Mouse (Mus musculus) Patski (cell line): ENCODE measurements around the gene Gm45837. TPM values are rescaled to one million over a fixed set of nuclear protein-coding genes. Genes with fewer than 3 reads are reported as not detected.
A peak's percentile ranks its signal among the peaks of the same experiment; 100 is the strongest.

Experiments
- ATAC-seq: fragments of 100-300 bp; one replicate; pipeline ENCODE4 v1.8.0; 2021
- CTCF ChIA-PET: fragments of 350-600 bp; sonication (Branson Sonifier 250); formaldehyde crosslinking; loops from one replicate; lab custom pipeline; 2022; ENCODE audit warnings: inconsistent platforms; lab: Charles Lee
- POLR2A ChIA-PET: fragments of 350-600 bp; sonication (Branson Sonifier 250); formaldehyde crosslinking; loops from one replicate; lab custom pipeline; 2022; ENCODE audit warnings: antibody characterized with exemption, inconsistent platforms; lab: Charles Lee
- DNase-seq: peaks from one replicate; pipeline ENCODE4 v3.0.0-alpha.2; 2011; ENCODE audit warnings: low read depth, low spot score
- H3K27me3 ChIP-seq: fragments of 371-371 bp; one replicate; pipeline ENCODE4 v1.5.1; 2021
- CTCF ChIP-seq: fragments of 100-300 bp; IDR thresholded peaks from one replicate; pipeline ENCODE4 v1.5.1; 2021
- in situ Hi-C: fragments of 300-500 bp; cut with MboI; formaldehyde crosslinking; loops from 3 replicates; pipeline ENCODE4 v1.11.1; 2018; ENCODE audit warnings: low pct_unique_long_range_greater_than_20kb, mixed read lengths
- polyA plus RNA-seq: library from polyadenylated mRNA; unstranded; gene quantifications from one replicate; pipeline ENCODE4 v1.2.3, GENCODE M21; 2021

Gene Gm45837
- polyA plus RNA-seq, 1 experiment from 2014 or later: 0.78 TPM

GRCm38 (mm10) chr7:101472598-101473558, 62.2 kb downstream of the Gm45837 start:
- no peaks in the 10 kb centered on the region for H3K27me3 ChIP-seq
- POLR2A ChIA-PET: no interaction called here
- no peak for DNase-seq
- no peak for ATAC-seq
- no peak for TF ChIP-seq CTCF
- in situ Hi-C loops: no loop called here
- CTCF ChIA-PET: no interaction called here

DNA sequence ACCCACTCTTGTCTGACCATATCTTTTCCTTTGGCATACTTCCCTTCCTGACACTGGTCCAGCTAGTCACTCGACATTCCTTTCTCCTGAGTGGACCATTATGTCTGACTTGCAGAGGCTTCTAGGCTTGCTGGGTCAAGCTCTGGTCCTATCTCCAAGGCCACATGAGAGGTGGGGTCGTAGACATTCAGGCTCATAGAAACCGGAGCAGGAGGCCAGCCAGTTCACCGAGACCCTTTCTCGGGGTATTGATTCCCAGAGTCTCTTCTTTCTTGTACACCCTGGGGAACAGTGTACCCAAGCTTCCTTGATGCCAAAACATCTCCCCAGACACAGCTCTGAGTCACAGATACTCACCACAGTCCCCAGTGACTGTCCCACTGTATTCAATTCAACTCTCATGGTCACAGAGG, 63.7 kb downstream of the Gm45837 start:
- CTCF ChIA-PET: no interaction called here
- in situ Hi-C loops: no loop called here
- POLR2A ChIA-PET: no interaction called here
- DNase-seq (no peak), ATAC-seq (no peak)
- H3K27me3 ChIP-seq: no peaks in the 10 kb centered on the region
- TF ChIP-seq CTCF: no peak

DNA sequence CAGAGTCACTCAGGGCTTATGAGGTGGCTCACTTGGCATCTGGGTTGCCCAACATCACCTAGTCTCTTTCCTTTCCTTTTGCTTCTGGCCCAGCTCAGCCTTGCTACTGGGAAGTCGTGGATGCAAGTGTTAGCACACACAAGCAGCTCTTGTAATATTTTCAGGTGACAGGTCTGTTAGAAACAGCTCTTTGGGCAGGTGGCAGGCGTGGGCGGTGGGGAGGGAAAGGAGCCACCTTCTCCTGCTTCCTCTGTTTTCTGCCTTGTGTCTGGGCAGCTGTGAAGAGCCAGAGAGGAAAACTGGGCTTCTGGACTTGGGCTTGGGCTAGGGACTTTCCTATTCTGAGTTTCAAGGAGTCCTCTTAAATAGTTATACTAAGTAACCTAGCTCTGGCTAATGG, 65.3 kb downstream of the Gm45837 start:
- H3K27me3 ChIP-seq: no peaks in the 10 kb centered on the region
- no peak for TF ChIP-seq CTCF
- ATAC-seq (no peak), DNase-seq (no peak)
- ChIA-PET POLR2A (no interaction called here), CTCF (no interaction called here)
- in situ Hi-C loops: no loop called here

GRCm38 (mm10) chr7:101476493-101476892, 65.8 kb downstream of the Gm45837 start:
- CTCF ChIA-PET: no interaction called here
- H3K27me3 ChIP-seq: no peaks in the 10 kb centered on the region
- no peak for TF ChIP-seq CTCF
- in situ Hi-C loops: no loop called here
- POLR2A ChIA-PET: no interaction called here
- ATAC-seq (no peak), DNase-seq (no peak)

DNA sequence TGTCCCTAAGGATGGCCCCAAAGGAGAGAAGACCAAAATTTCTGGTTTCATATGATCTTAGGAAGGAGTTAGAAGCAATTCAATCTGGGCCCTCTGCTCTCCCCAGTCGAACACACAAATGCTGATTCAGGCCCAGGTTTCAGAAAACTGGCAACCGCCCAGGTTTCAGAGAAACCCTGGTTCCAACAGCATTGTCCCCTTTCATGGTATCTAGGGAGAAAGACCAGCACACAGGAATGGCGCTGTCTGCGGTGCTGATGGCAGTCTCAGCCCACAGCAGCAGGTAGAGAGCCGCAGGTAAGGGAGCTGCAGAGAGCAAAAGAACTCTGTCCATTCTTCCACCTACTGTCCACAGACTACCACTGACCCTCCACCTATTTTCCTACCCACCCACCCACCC, 66.5 kb downstream of the Gm45837 start:
- in situ Hi-C loops: no loop called here
- no peaks in the 10 kb centered on the region for H3K27me3 ChIP-seq
- ChIA-PET CTCF (no interaction called here), POLR2A (no interaction called here)
- DNase-seq: no peak
- ATAC-seq: peak; percentile 32
- no peak for TF ChIP-seq CTCF

DNA sequence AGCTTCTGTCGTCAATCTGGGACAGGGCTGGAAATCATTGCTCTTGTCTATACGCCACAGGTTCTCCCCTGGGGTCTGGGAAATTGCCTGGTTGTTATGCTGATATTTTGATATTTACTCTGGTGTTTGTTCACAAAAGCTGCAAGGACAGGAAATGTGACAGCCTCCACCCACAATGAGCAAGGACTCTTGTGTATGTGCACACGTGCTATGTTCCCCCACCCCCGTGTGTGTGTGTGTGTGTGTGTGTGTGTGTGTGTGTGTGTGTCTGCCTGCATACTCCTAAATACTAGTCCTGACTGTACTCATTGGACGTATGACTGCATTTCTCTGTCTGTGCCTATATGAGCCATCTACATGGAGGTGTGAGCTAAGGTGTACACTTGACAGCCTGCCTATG, 67.4 kb downstream of the Gm45837 start:
- no peak for TF ChIP-seq CTCF
- H3K27me3 ChIP-seq: no peaks in the 10 kb centered on the region
- in situ Hi-C loops: no loop called here
- POLR2A ChIA-PET: no interaction called here
- DNase-seq: no peak
- CTCF ChIA-PET: no interaction called here
- ATAC-seq: no peak

DNA sequence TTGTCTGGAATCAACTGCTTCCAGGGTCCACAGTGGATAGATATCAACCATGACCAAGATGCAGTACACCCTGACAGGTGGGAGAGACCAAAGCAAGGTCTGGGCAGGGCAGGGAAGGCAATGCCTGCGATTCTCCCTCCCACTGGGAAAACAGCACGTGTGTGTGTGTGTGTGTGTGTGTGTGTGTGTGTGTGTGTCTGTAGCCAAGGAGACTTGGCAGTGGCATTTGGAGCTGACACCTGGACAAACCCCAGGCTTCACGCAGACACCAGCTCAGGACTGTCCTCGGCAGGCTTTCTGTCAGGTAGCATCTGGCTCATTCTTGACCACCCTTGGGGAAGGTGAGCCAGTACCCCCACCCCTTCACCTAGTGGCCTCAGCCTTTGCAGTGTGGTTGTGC, 69.2 kb downstream of the Gm45837 start:
- CTCF ChIA-PET: interaction anchor here (1.6 kb wide), 1 partner anchor 23 kb away, joined by 5 read pairs; no protein-coding TSS in a partner anchor
- POLR2A ChIA-PET: no interaction called here
- no peak for TF ChIP-seq CTCF
- no peaks in the 10 kb centered on the region for H3K27me3 ChIP-seq
- DNase-seq (no peak), ATAC-seq (no peak)
- in situ Hi-C loops: no loop called here

DNA sequence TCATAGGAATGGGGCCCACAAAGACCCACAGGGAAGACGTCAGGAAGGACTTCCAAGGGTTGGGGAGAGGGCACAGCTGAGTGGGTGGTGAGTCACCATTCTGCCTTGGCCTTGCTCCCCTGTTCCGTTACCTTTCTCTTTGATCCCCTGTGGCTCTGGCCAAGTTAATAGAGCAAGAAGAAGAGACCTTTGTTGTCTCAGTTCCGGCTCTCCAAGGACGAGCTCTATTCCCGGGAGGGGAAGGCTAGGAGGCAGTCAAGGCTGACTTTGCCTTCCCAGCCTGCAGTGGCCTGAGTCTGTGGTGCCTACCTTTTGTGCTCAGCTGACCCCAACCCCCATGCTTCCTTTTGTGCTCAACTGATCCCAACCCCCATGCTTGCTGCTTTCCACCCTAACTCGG, 70.0 kb downstream of the Gm45837 start:
- no peak for ATAC-seq
- TF ChIP-seq CTCF: no peak

GRCm38 (mm10) chr7:101481872-101482498, 71.3 kb downstream of the Gm45837 start:
- ChIA-PET CTCF (interaction anchor here (1.2 kb wide), 1 partner anchor 19 kb away, joined by 3 read pairs; no protein-coding TSS in a partner anchor), POLR2A (no interaction called here)
- ATAC-seq (no peak), DNase-seq (no peak)
- TF ChIP-seq CTCF: no peak
- in situ Hi-C loops: no loop called here
- H3K27me3 ChIP-seq: no peaks in the 10 kb centered on the region

More for the DNA sequence above, 70.0 kb downstream of the Gm45837 start:
- ChIA-PET POLR2A (no interaction called here), CTCF (interaction anchor here (1.6 kb wide), 1 partner anchor 22 kb away, joined by 5 read pairs; no protein-coding TSS in a partner anchor)
- no peaks in the 10 kb centered on the region for H3K27me3 ChIP-seq
- in situ Hi-C loops: no loop called here
- no peak for DNase-seq

- CTCF ChIA-PET: interaction anchor here (1.1 to 1.2 kb wide), 2 partner anchors 18 to 70 kb away, joined by 3 read pairs; no protein-coding TSS in a partner anchor
- DNase-seq (no peak), ATAC-seq (no peak)
- TF ChIP-seq CTCF: no peak
- H3K27me3 ChIP-seq: no peaks in the 10 kb centered on the region
- POLR2A ChIA-PET: no interaction called here
- in situ Hi-C loops: no loop called here
Measured at GRCm38 (mm10) chr7:101482499-101483081, 71.9 kb downstream of the Gm45837 start.
